Mouse (Mus musculus): ENCODE measurements around the gene Fancg.

GRCm38 (mm10) chr4:43044673-43045072 lies 34.4 kb upstream of the Fancg start:
- TF ChIP-seq POLR2A (IDR thresholded peaks at IDR 0.05; ENCODE audit: control insufficient read depth in 1 of 2, insufficient read depth in 1 of 2, low read depth in 1 of 2, low read length in 2 of 2, poor library complexity in 1 of 2) (0 out of 4 replicates have a peak, but pooled peaks of 1 of the 2 experiments have one; percentile 24), MXI1 (IDR thresholded peaks at IDR 0.05; ENCODE audit: low read depth, low read length) (peak; percentile 26; the same call in 1 of the 2 replicates), MYC (IDR thresholded peaks at IDR 0.05; ENCODE audit: low read depth, low read length) (no peak)
